Mouse (Mus musculus) brain, embryonic 14.5 days (tissue): ENCODE measurements around the gene Polr2f.

Source experiments
- CTCF ChIP-seq: fragments of 200-500 bp; IDR thresholded peaks from 2 replicates; pipeline ENCODE4 v1.5.1; 2012; ENCODE audit warnings: inconsistent platforms, mild to moderate bottlenecking, moderate library complexity, borderline replicate concordance; ENCODE audit not compliant: insufficient read depth, insufficient read length; ENCODE audit errors: extremely low read depth
- POLR2A ChIP-seq: fragments of 200-500 bp; IDR thresholded peaks from 2 replicates; pipeline ENCODE4 v1.6.1; 2012; ENCODE audit warnings: mild to moderate bottlenecking, inconsistent platforms, borderline replicate concordance; ENCODE audit not compliant: poor library complexity, insufficient read depth, insufficient read length, severe bottlenecking; ENCODE audit errors: extremely low read depth

- no peak for TF ChIP-seq POLR2A
- no peak for TF ChIP-seq CTCF
Measured at GRCm38 (mm10) chr15:79143316-79143715, 2.5 kb downstream of the Polr2f start.
